Mouse (Mus musculus) 3134 (cell line): ENCODE measurements around the gene Mbd3.

Experiments
- DNase-seq: peaks from one replicate; pipeline ENCODE4 v3.0.0-alpha.2; 2011; ENCODE audit warnings: low spot score; ENCODE audit not compliant: insufficient read length; ENCODE audit errors: extremely low read depth

Mbd3 gene

DNA sequence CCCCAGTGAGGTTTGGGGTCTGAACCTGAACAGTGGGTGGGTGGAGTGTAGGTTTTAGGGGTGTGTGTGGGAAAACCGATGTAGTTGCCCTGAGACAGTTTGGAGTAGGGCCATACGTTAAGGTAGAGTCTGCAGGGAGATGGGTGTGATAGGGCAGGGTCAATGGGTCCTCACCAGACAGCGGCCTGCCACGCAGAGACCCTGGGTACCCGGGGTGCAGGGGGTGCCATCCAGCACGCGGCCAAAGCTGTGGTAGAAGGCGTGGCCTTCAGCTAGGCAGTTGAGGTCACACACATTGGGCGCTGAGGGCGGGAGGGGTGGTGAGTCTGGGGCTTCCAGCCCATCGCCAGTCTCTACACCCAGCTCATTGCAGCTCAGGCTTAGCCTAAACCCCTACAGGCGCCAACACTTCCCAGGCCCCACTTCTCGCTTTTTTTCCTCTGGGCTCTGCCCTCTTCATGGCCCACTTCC lies 55.9 kb downstream of the Mbd3 start:
- DNase-seq = no peak

GRCm38 (mm10) chr10:80342749-80343424 lies 56.5 kb downstream of the Mbd3 start:
- no peak for DNase-seq
